In the genomic region with DNA sequence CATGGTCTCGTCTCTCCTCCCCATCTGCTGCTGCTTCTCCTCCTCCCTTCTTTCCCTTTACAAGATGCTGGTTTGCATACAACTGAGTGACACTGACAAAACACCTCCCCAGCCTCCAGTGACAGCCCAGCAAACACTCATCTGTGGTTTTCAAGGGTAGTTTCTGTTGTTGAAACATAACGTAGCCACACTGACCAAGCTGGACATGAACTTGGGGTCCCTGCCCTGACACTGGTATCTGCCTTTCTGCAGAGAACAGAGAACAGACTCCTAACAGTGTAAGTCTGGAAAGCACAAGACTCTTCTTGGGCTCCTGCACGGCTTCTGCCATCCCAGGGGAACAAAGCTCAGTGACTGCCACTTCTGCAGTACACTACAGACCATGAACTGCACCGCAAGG, we compare ENCODE assay signal across 12 mouse cellular contexts. TPM values are rescaled to one million over a fixed set of nuclear protein-coding genes. Genes with fewer than 3 reads are reported as not detected.
DNase-seq lines count a peak whose midpoint lies in the region; ATAC-seq and TF ChIP-seq lines count a peak whose summit lies in the region.
"Had no signal": no experiment of that assay in that cellular context is flagged by ENCODE, and none has a peak within 500 bp of the region (broad histone marks: within the 10 kb centered on the region; RNA-seq: fewer than 3 reads in every experiment).

No protein-coding gene starts in this region.

- H3K9me3 ChIP-seq in liver, embryonic 16.5 days (replicated peaks; ENCODE audit: control insufficient read depth, low read length): no peaks in the 10 kb centered on the region
- H3K9me3 ChIP-seq in midbrain, embryonic 15.5 days: no peaks in the 10 kb centered on the region
- H3K9me3 ChIP-seq: embryonic facial prominence, embryonic 10.5 days had no signal

- H3K27ac ChIP-seq in gastrocnemius, adult 2 months: peak overlapping the region; percentile 93
- peak overlapping the region; percentile 71 for H3K27ac ChIP-seq in left cerebral cortex, adult 2 months
- peak overlapping the region; percentile 21 for H3K27ac ChIP-seq in liver, embryonic 16.5 days (ENCODE audit: low read length)
- H3K27ac ChIP-seq in midbrain, embryonic 15.5 days: no peak overlapping the region
- H3K27ac ChIP-seq: embryonic facial prominence, embryonic 10.5 days; hindbrain, postnatal 0 days had no signal

- H3K4me1 ChIP-seq in liver, embryonic 16.5 days (ENCODE audit: control insufficient read depth, low read depth, low read length): peaks cover 47% of the 10 kb centered on the region
- no peaks in the 10 kb centered on the region for H3K4me1 ChIP-seq in midbrain, embryonic 15.5 days

- H3K36me3 ChIP-seq in liver, embryonic 16.5 days (ENCODE audit: control insufficient read depth, insufficient read depth): no peaks in the 10 kb centered on the region
- H3K36me3 ChIP-seq in midbrain, embryonic 15.5 days (replicated peaks): no peaks in the 10 kb centered on the region
- H3K36me3 ChIP-seq: embryonic facial prominence, embryonic 10.5 days had no signal

- intact Hi-C loops in gastrocnemius, adult 2 months (cut with DNase I): no loop called here
- intact Hi-C loops in left cerebral cortex, adult 2 months (cut with DNase I): no loop called here
- intact Hi-C loops in left cerebral cortex, postnatal 10 days (cut with DNase I): no loop called here

- no peaks in the 10 kb centered on the region for H3K27me3 ChIP-seq in liver, embryonic 16.5 days (ENCODE audit: control insufficient read depth, insufficient read depth, low read depth, low read length)
- no peaks in the 10 kb centered on the region for H3K27me3 ChIP-seq in midbrain, embryonic 15.5 days (replicated peaks)

- H3K9ac ChIP-seq in liver, embryonic 16.5 days (ENCODE audit: low read depth, low read length): no peak overlapping the region
- H3K9ac ChIP-seq in midbrain, embryonic 15.5 days: no peak overlapping the region

- TF ChIP-seq CTCF in gastrocnemius, adult 2 months (IDR thresholded peaks at IDR 0.05): no peak
- no peak for TF ChIP-seq CTCF in left cerebral cortex, adult 2 months (IDR thresholded peaks at IDR 0.05)

- no peak overlapping the region for H3K4me2 ChIP-seq in liver, embryonic 16.5 days (ENCODE audit: low read depth, low read length)
- no peak overlapping the region for H3K4me2 ChIP-seq in midbrain, embryonic 15.5 days

- ATAC-seq in liver, embryonic 16.5 days (ENCODE audit: low read depth): no peak
- no peak for ATAC-seq in midbrain, embryonic 15.5 days (replicated peaks)
- ATAC-seq: hindbrain, postnatal 0 days had no signal

- no peak for DNase-seq in gastrocnemius, adult 2 months
- DNase-seq in gastrocnemius, adult 18-20 months (ENCODE audit: low spot score): no peak
- no peak for DNase-seq in left cerebral cortex, adult 2 months (ENCODE audit: extremely low spot score in 1 of 2, low spot score in 2 of 2)
- DNase-seq in left cerebral cortex, postnatal 10 days (ENCODE audit: extremely low spot score in 1 of 2, low spot score in 2 of 2): no peak
- DNase-seq in A20 (ENCODE audit: low read depth, low spot score): peak; percentile 75
- DNase-seq in ovary, postnatal 36 days (ENCODE audit: low spot score): no peak
- DNase-seq: cerebellum, postnatal 14 days; thymus, postnatal 36 days had no signal

- H3K4me3 ChIP-seq in gastrocnemius, adult 2 months: no peak overlapping the region
- H3K4me3 ChIP-seq in left cerebral cortex, adult 2 months: no peak overlapping the region
- no peak overlapping the region for H3K4me3 ChIP-seq in liver, embryonic 16.5 days (ENCODE audit: low read depth, low read length)
- no peak overlapping the region for H3K4me3 ChIP-seq in midbrain, embryonic 15.5 days
- H3K4me3 ChIP-seq: embryonic facial prominence, embryonic 10.5 days had no signal

- 61% methylated on average over 4 of the region's 4 CpGs for WGBS in liver, embryonic 16.5 days (ENCODE audit: insufficient replicate concordance)
- 91% methylated on average over 4 of the region's 4 CpGs for WGBS in midbrain, embryonic 15.5 days

RNA-seq across cellular contexts. Expression of a gene that starts 29.7 kb away (rescaled TPM):
- 10 to 100 TPM; 43.7 to 70.1 TPM for total RNA-seq in gastrocnemius, adult 2 months (2021)
- 10 to 100 TPM; 49.4 to 75.6 TPM for total RNA-seq in gastrocnemius, adult 18-20 months (2021)
- total RNA-seq in left cerebral cortex, adult 2 months (2021): 100 to 1,000 TPM in 1 of 2 experiments, 10 to 100 TPM in 1; 97.4 to 102 TPM
- 10 to 100 TPM; 47.5 to 48.6 TPM for total RNA-seq in left cerebral cortex, postnatal 10 days (2021)
- 45.6 and 47.9 TPM in 2 replicates for polyA plus RNA-seq in liver, embryonic 16.5 days (2015; fragmentation: Nextera tagmentation; extraction: Ambion mirVana)
- polyA plus RNA-seq in midbrain, embryonic 15.5 days (2015; fragmentation: Nextera tagmentation; extraction: Ambion mirVana): 24.8 and 25.5 TPM in 2 replicates
